10 mouse cellular contexts compared by ENCODE assay signal in the genomic region with DNA sequence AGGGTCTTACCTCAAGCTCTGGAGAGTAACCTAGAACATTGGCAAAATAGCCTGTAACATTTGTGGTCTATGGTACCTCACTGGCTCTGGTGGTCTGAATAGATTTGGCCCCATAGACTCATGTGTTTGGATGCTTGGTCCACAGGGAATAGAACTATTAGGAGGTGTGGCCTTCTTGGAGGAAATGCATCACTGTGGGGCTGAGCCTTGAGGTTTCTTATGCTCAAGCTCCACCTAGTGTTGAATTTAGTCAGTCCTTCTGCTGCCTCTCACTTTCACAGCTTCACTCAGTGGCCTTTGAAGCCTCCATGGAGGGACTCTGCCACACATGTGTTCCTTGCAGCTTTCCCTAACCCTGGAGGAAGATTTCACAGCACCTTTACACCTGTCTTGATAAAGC.
DNase-seq lines count a peak whose midpoint lies in the region; ATAC-seq lines count a peak whose summit lies in the region.
"Had no signal": no experiment of that assay in that cellular context is flagged by ENCODE, and none has a peak within 500 bp of the region (broad histone marks: within the 10 kb centered on the region; RNA-seq: fewer than 3 reads in every experiment).

No protein-coding gene starts in this region.

- no peak overlapping the region for H3K4me2 ChIP-seq in midbrain, embryonic 12.5 days (replicated peaks)
- H3K4me2 ChIP-seq in midbrain, embryonic 15.5 days = no peak overlapping the region
- H3K4me2 ChIP-seq in neural tube, embryonic 14.5 days (ENCODE audit: low read depth, low read length) = no peak overlapping the region
- H3K4me2 ChIP-seq in heart, embryonic 12.5 days = no peak overlapping the region
- H3K4me2 ChIP-seq: hindbrain, embryonic 12.5 days had no signal

- H3K27ac ChIP-seq in midbrain, embryonic 12.5 days (replicated peaks) = no peak overlapping the region
- H3K27ac ChIP-seq in midbrain, embryonic 15.5 days = no peak overlapping the region
- H3K27ac ChIP-seq in neural tube, embryonic 14.5 days (ENCODE audit: low read depth, low read length) = no peak overlapping the region
- no peak overlapping the region for H3K27ac ChIP-seq in heart, embryonic 12.5 days (ENCODE audit: poor library complexity, severe bottlenecking)
- H3K27ac ChIP-seq: hindbrain, embryonic 12.5 days had no signal

- DNase-seq in ZHBTc4 (ENCODE audit: low read depth, low spot score) = peak; percentile 41
- DNase-seq in gastrocnemius, adult 8-10 months (ENCODE audit: low spot score in 2 of 2) = no peak
- DNase-seq in layer of hippocampus, adult 8-10 months (ENCODE audit: low spot score in 2 of 2) = no peak
- DNase-seq: cerebellum, adult 11-12 months had no signal

- H3K4me1 ChIP-seq in midbrain, embryonic 12.5 days = no peaks in the 10 kb centered on the region
- H3K4me1 ChIP-seq in midbrain, embryonic 15.5 days = no peaks in the 10 kb centered on the region
- no peaks in the 10 kb centered on the region for H3K4me1 ChIP-seq in neural tube, embryonic 14.5 days (ENCODE audit: control insufficient read depth, insufficient read depth, low read length)
- H3K4me1 ChIP-seq in heart, embryonic 12.5 days (replicated peaks) = no peaks in the 10 kb centered on the region
- H3K4me1 ChIP-seq: hindbrain, embryonic 12.5 days had no signal

- H3K27me3 ChIP-seq in midbrain, embryonic 12.5 days = no peaks in the 10 kb centered on the region
- no peaks in the 10 kb centered on the region for H3K27me3 ChIP-seq in midbrain, embryonic 15.5 days (replicated peaks)
- H3K27me3 ChIP-seq in neural tube, embryonic 14.5 days (ENCODE audit: control insufficient read depth, insufficient read depth, low read length) = no peaks in the 10 kb centered on the region
- H3K27me3 ChIP-seq in heart, embryonic 12.5 days (replicated peaks) = no peaks in the 10 kb centered on the region
- H3K27me3 ChIP-seq: hindbrain, embryonic 12.5 days had no signal

- H3K9ac ChIP-seq in midbrain, embryonic 12.5 days (replicated peaks) = no peak overlapping the region
- no peak overlapping the region for H3K9ac ChIP-seq in midbrain, embryonic 15.5 days
- H3K9ac ChIP-seq in neural tube, embryonic 14.5 days (replicated peaks; ENCODE audit: low read depth, low read length) = no peak overlapping the region
- H3K9ac ChIP-seq in heart, embryonic 12.5 days = no peak overlapping the region
- H3K9ac ChIP-seq: hindbrain, embryonic 12.5 days had no signal

- ATAC-seq in midbrain, embryonic 12.5 days (ENCODE audit: low FRiP score, low read depth) = peak; percentile 77
- no peak for ATAC-seq in midbrain, embryonic 15.5 days (replicated peaks)
- ATAC-seq in hematopoietic stem cell, adult 5-6 weeks (replicated peaks in 1 of 2; ENCODE audit: insufficient read depth in 1 of 2, low FRiP score in 2 of 2, low TSS enrichment in 1 of 2, low read depth in 1 of 2, poor library complexity in 2 of 2, severe bottlenecking in 2 of 2) = peak; percentile 74 to 75
- ATAC-seq in neural tube, embryonic 14.5 days (ENCODE audit: low read depth) = peak; percentile 44; the same call in 1 of the 2 replicates
- no peak for ATAC-seq in heart, embryonic 12.5 days (ENCODE audit: insufficient number of reproducible peaks, low FRiP score)

- no peaks in the 10 kb centered on the region for H3K9me3 ChIP-seq in midbrain, embryonic 12.5 days
- H3K9me3 ChIP-seq in midbrain, embryonic 15.5 days = no peaks in the 10 kb centered on the region
- no peaks in the 10 kb centered on the region for H3K9me3 ChIP-seq in neural tube, embryonic 14.5 days (ENCODE audit: control insufficient read depth, low read length)
- H3K9me3 ChIP-seq in heart, embryonic 12.5 days (replicated peaks) = no peaks in the 10 kb centered on the region
- H3K9me3 ChIP-seq: hindbrain, embryonic 12.5 days had no signal

- no peak overlapping the region for H3K4me3 ChIP-seq in midbrain, embryonic 12.5 days
- H3K4me3 ChIP-seq in midbrain, embryonic 15.5 days = no peak overlapping the region
- no peak overlapping the region for H3K4me3 ChIP-seq in neural tube, embryonic 14.5 days (ENCODE audit: low read depth, low read length)
- H3K4me3 ChIP-seq in heart, embryonic 12.5 days = no peak overlapping the region
- H3K4me3 ChIP-seq: hindbrain, embryonic 12.5 days had no signal

- no peaks in the 10 kb centered on the region for H3K36me3 ChIP-seq in midbrain, embryonic 12.5 days
- H3K36me3 ChIP-seq in midbrain, embryonic 15.5 days (replicated peaks) = no peaks in the 10 kb centered on the region
- H3K36me3 ChIP-seq in neural tube, embryonic 14.5 days (ENCODE audit: control insufficient read depth, insufficient read depth, low read length) = no peaks in the 10 kb centered on the region
- H3K36me3 ChIP-seq in heart, embryonic 12.5 days = no peaks in the 10 kb centered on the region
- H3K36me3 ChIP-seq: hindbrain, embryonic 12.5 days had no signal

Comparison
In these comparisons a context has a peak if more than half of its experiments do, and no peak if none do; other contexts are left out.
1. ATAC-seq: peak in midbrain, embryonic 12.5 days (single experiment), hematopoietic stem cell, adult 5-6 weeks (2 of 2) and neural tube, embryonic 14.5 days (single experiment); none in midbrain, embryonic 15.5 days (single experiment) and heart, embryonic 12.5 days (single experiment).